Mouse (Mus musculus): ENCODE measurements around the gene Myom1. TPM values are rescaled to one million over a fixed set of nuclear protein-coding genes. Genes with fewer than 3 reads are reported as not detected.

The Myom1 gene
- polyA plus RNA-seq, 1 experiment = 18.6 TPM

GRCm38 (mm10) chr17:71087396-71088153, 85.1 kb downstream of the Myom1 start:
- peak; percentile 64 for DNase-seq
- TF ChIP-seq CTCF (IDR thresholded peaks at IDR 0.05; ENCODE audit: insufficient read depth, low read length) (peak; percentile 55; the same call in 1 of the 2 replicates), POLR2A (IDR thresholded peaks at IDR 0.05; ENCODE audit: borderline replicate concordance, extremely low read depth, low read depth, low read length) (no peak)
- no peak overlapping the region for H3K4me3 ChIP-seq (replicated peaks; ENCODE audit: extremely low read depth, low read depth, low read length)
- peaks cover 15% of the 10 kb centered on the region for H3K4me1 ChIP-seq (ENCODE audit: control insufficient read depth, insufficient read depth, low read length)
- 68% methylated on average over 8 of the region's 8 CpGs for WGBS

GRCm38 (mm10) chr17:71088154-71088521, 85.7 kb downstream of the Myom1 start:
- TF ChIP-seq POLR2A (IDR thresholded peaks at IDR 0.05; ENCODE audit: borderline replicate concordance, extremely low read depth, low read depth, low read length) = no peak
- no peak for TF ChIP-seq CTCF (IDR thresholded peaks at IDR 0.05; ENCODE audit: insufficient read depth, low read length)
- Histone ChIP-seq H3K4me3 (replicated peaks; ENCODE audit: extremely low read depth, low read depth, low read length) (no peak overlapping the region), H3K4me1 (ENCODE audit: control insufficient read depth, insufficient read depth, low read length) (peaks cover 17% of the 10 kb centered on the region)
- no peak for DNase-seq
- WGBS = 79% methylated on average over 3 of the region's 3 CpGs

DNA sequence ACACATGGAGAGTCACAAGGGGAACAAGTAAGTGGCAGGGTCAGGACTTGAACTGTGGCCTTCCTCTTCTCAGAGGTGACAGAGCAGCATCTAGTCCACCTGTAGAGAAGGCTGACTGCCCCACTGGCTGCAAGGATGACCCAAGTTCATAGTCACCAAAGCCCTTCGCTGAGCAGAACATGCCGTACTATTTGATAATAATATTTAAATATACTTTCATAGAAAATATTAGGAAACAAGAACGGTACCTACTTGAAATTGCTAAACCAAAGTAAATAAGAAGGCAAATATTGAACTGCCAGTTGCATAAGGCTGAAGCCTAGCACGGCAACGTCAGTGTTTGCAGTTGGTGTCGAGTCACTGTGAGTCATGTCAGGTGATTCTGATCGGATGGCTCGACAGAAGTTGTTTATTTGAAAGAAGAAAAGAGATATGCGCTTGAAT, 86.6 kb downstream of the Myom1 start:
- H3K4me1 ChIP-seq (ENCODE audit: control insufficient read depth, insufficient read depth, low read length) = peaks cover 24% of the 10 kb centered on the region
- no peak overlapping the region for H3K4me3 ChIP-seq (replicated peaks; ENCODE audit: extremely low read depth, low read depth, low read length)
- DNase-seq = peak; percentile 65
- 35% methylated on average over 9 of the region's 9 CpGs for WGBS
- TF ChIP-seq CTCF (IDR thresholded peaks at IDR 0.05; ENCODE audit: insufficient read depth, low read length) (no peak), POLR2A (IDR thresholded peaks at IDR 0.05; ENCODE audit: borderline replicate concordance, extremely low read depth, low read depth, low read length) (peak; percentile 15; the same call in 1 of the 2 replicates)

DNA sequence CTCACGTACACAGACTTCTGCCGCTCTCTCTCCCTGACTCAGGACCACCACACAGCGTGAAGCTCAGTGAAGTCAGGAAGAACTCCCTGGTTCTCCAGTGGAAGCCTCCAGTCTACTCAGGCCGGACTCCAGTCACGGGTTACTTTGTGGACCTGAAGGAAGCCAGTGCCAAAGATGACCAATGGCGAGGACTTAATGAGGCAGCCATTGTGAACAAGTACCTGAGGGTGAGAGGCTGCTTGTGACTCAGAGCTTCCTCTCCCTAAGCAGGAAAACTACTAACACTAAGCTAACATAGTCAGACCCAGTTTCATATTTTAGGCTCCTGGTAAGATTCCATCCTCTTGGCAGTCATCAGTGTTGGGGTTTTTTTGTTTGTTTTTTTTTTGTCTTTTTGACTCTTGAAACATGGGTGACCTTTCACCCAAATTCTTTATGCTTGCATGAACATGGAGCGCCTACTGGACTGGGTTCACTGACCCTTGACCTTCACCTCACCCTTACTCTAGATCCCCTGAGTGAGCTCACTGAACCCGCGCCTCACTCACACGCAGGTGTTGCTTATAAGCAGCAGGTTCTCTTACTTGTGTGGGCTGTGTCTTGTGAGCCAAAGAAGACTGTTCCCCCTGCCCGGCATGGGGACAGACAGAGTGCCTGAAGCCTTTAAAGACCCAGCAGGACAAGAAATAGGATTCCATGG, 87.5 kb downstream of the Myom1 start:
- peak; percentile 61 for DNase-seq
- WGBS = 68% methylated on average over 11 of the region's 11 CpGs
- Histone ChIP-seq H3K4me3 (replicated peaks; ENCODE audit: extremely low read depth, low read depth, low read length) (no peak overlapping the region), H3K4me1 (ENCODE audit: control insufficient read depth, insufficient read depth, low read length) (peaks cover 24% of the 10 kb centered on the region)
- TF ChIP-seq CTCF (IDR thresholded peaks at IDR 0.05; ENCODE audit: insufficient read depth, low read length) = no peak
- peak; percentile 36; the same call in 1 of the 2 replicates for TF ChIP-seq POLR2A (IDR thresholded peaks at IDR 0.05; ENCODE audit: borderline replicate concordance, extremely low read depth, low read depth, low read length)

GRCm38 (mm10) chr17:71091024-71091423, 88.6 kb downstream of the Myom1 start:
- WGBS = 60% methylated on average over 4 of the region's 4 CpGs
- no peak for TF ChIP-seq POLR2A (IDR thresholded peaks at IDR 0.05; ENCODE audit: borderline replicate concordance, extremely low read depth, low read depth, low read length)
- no peak for DNase-seq

DNA sequence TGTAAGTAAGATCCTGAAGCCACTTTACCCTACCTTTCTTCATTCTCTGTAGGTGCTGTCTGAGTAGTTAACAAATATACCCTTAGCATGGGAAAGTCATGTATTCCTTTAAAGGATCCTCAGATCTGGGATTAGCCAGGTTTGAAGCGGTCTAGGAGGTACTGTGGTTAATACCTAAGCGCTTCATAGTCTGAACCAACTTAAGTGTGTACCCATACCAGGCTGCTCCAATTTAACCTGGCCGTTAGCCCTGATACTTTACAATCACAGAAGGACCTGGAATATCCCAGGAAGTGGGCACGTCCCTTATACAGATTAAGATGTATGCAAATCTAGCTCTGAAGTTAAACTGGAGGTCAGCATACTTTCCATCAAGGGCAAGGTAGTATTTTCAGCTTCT, 89.9 kb downstream of the Myom1 start:
- Histone ChIP-seq H3K4me1 (ENCODE audit: control insufficient read depth, insufficient read depth, low read length) (peaks cover 28% of the 10 kb centered on the region), H3K4me3 (replicated peaks; ENCODE audit: extremely low read depth, low read depth, low read length) (no peak overlapping the region)
- DNase-seq = no peak
- TF ChIP-seq POLR2A (IDR thresholded peaks at IDR 0.05; ENCODE audit: borderline replicate concordance, extremely low read depth, low read depth, low read length) (no peak), CTCF (IDR thresholded peaks at IDR 0.05; ENCODE audit: insufficient read depth, low read length) (no peak)
- WGBS = 72% methylated on average over 4 of the region's 4 CpGs

More at GRCm38 (mm10) chr17:71091024-71091423, 88.6 kb downstream of the Myom1 start:
- H3K4me3 ChIP-seq (replicated peaks; ENCODE audit: extremely low read depth, low read depth, low read length) = no peak overlapping the region
- peaks cover 24% of the 10 kb centered on the region for H3K4me1 ChIP-seq (ENCODE audit: control insufficient read depth, insufficient read depth, low read length)

GRCm38 (mm10) chr17:71093793-71094192, 91.4 kb downstream of the Myom1 start:
- no peak for TF ChIP-seq POLR2A (IDR thresholded peaks at IDR 0.05; ENCODE audit: borderline replicate concordance, extremely low read depth, low read depth, low read length)
- 46% methylated on average over 5 of the region's 5 CpGs for WGBS
- DNase-seq = no peak
- Histone ChIP-seq H3K4me1 (ENCODE audit: control insufficient read depth, insufficient read depth, low read length) (peaks cover 28% of the 10 kb centered on the region), H3K4me3 (replicated peaks; ENCODE audit: extremely low read depth, low read depth, low read length) (no peak overlapping the region)

GRCm38 (mm10) chr17:71094438-71094837, 92.0 kb downstream of the Myom1 start:
- Histone ChIP-seq H3K4me1 (ENCODE audit: control insufficient read depth, insufficient read depth, low read length) (peaks cover 28% of the 10 kb centered on the region), H3K4me3 (replicated peaks; ENCODE audit: extremely low read depth, low read depth, low read length) (no peak overlapping the region)
- DNase-seq = no peak
- TF ChIP-seq CTCF (IDR thresholded peaks at IDR 0.05; ENCODE audit: insufficient read depth, low read length) (no peak), POLR2A (IDR thresholded peaks at IDR 0.05; ENCODE audit: borderline replicate concordance, extremely low read depth, low read depth, low read length) (no peak)
- 75% methylated on average over 3 of the region's 3 CpGs for WGBS

DNA sequence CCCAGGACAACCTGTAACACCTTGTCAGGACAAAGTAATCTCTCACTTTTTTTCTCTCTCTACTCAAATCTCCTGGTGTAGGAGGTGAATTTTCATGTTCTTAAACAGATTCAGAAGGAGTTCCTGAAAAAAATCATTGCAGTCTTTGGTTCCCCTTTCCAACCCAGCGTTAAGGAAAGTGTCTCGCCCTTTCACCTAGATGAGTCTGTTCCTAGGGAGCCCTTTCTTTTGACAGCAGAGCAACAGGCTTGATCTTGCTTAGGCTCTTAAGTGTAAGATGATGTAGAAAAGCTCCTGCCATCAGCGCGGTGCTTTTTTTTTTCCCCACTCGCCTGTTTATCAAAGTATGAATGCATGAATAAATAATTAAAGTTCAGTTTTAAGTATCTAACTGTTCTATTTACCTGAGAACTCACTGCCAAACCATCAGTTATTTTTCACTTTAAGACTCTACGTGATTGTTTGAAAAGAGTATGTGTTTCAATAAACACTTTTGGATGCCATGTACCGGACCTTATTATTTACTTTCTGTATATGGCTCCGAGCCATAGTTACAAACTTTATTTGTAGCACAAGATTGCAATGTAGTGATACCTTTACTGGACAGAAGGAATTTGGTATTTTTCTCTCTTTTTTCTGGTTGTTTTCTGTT, 94.2 kb downstream of the Myom1 start:
- peaks cover 21% of the 10 kb centered on the region for H3K4me1 ChIP-seq (ENCODE audit: control insufficient read depth, insufficient read depth, low read length)
- no peak for DNase-seq
- no peak overlapping the region for H3K4me3 ChIP-seq (replicated peaks; ENCODE audit: extremely low read depth, low read depth, low read length)
- WGBS = 24% methylated on average over 8 of the region's 8 CpGs
- TF ChIP-seq POLR2A (IDR thresholded peaks at IDR 0.05; ENCODE audit: borderline replicate concordance, extremely low read depth, low read depth, low read length) = no peak
- no peak for TF ChIP-seq CTCF (IDR thresholded peaks at IDR 0.05; ENCODE audit: insufficient read depth, low read length)
